Mouse (Mus musculus): ENCODE data around the gene Ace. TPM values are rescaled to one million over a fixed set of nuclear protein-coding genes. Genes with fewer than 3 reads are reported as not detected.

Ace gene
- polyA plus RNA-seq, 1 experiment from 2014 or later: 1.3 TPM

DNA sequence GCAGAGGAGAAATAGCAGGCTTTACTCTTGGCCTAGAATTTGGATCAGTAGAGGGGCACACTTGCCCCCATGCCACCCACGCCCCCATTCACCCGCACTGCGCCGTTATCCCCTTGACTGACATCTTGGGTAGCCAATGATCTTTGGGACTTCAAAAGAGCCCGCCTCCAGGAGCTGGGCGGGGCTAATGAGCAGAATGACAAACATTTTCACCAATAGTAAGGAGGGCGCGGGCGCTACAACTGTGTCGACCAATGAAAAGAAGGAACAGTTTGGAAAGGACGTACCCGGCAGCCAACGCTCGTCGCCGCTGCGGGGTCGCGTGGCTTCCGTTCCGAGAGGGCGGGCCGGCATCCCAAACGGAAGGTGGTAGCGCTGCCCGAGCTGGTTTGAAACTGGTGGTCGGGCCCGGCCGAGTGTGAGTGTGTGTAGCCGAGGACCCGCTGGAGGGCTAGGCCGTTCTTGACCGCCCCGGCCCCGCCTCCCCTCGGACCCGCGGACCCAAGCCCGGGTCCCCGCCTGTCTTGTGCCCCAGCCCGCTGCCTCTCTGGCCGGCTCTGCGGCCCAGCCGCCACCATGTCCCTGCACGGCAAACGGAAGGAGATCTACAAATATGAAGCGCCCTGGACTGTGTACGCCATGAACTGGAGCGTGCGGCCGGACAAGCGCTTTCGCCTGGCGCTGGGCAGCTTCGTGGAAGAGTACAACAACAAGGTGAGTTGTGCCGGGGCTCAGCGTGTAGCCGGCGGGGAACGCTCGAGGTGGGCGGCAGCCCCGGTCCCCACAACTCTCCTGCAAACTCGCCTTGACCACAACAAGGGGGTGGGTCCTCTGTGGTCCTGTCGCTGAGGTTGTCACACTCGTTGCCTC, 69.0 kb downstream of the Ace start, which contains the start of gene Dcaf7:
TSS of gene Dcaf7 (plus strand) at position 325 of the 870 bp plus-strand sequence.
- Histone ChIP-seq H3K36me3 (no peaks in the 10 kb centered on the region), H3K4me3 (peak within 1 kb of the TSS; percentile 97), H3K27ac (peak within 1 kb of the TSS; percentile 93), H3K9me3 (replicated peaks) (no peaks in the 10 kb centered on the region), H3K9ac (peak within 1 kb of the TSS; percentile 93), H3K27me3 (no peaks in the 10 kb centered on the region), H3K4me1 (peaks cover 27% of the 10 kb centered on the region), H3K4me2 (replicated peaks) (peak within 1 kb of the TSS; percentile 84)
- under 1% methylated on average over 66 of the region's 66 CpGs for WGBS
- ATAC-seq (ENCODE audit: low FRiP score): peak; percentile 99

DNA sequence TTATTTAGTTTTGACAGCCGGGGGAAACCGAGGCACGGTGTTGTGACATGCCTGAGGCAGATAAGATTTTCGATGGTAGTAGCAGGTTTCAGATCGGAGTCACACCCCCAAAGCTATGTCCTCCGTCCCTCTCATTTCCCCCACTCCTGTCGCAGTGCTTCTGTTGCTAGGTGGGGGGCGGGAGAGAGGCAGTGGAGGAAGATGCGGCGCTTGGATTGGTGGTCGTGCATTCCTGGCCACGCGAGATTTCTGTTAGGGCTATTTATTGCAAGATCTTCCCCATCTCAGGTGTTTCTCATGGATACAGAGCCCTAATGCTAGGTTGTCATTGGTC, 69.6 kb downstream of the Ace start:
- under 1% methylated on average over 13 of the region's 13 CpGs for WGBS
- Histone ChIP-seq H3K27ac (peak overlapping the region; percentile 93), H3K4me1 (peaks cover 27% of the 10 kb centered on the region), H3K36me3 (no peaks in the 10 kb centered on the region), H3K27me3 (no peaks in the 10 kb centered on the region), H3K9ac (peak overlapping the region; percentile 93), H3K9me3 (replicated peaks) (no peaks in the 10 kb centered on the region), H3K4me3 (peak overlapping the region; percentile 97), H3K4me2 (replicated peaks) (peak overlapping the region; percentile 84)
- peak; percentile 32; the same call in 1 of the 2 replicates for ATAC-seq (ENCODE audit: low FRiP score)

Other genes starting within 250 kb of the Ace start
- 25.6 and 27.0 TPM in 2 replicates for gene Cyb561, start 14.6 kb upstream of the Ace start, polyA plus RNA-seq (2016; fragmentation: Nextera tagmentation; extraction: Ambion mirVana)
- gene Ace3, start 26.7 kb downstream of the Ace start, polyA plus RNA-seq (2016; fragmentation: Nextera tagmentation; extraction: Ambion mirVana): not detected in 2 replicates
- gene Kcnh6, start 40.2 kb downstream of the Ace start, polyA plus RNA-seq (2016; fragmentation: Nextera tagmentation; extraction: Ambion mirVana): 0.85 and 1.2 TPM in 2 replicates
- 122 and 136 TPM in 2 replicates for gene Dcaf7, start 68.9 kb downstream of the Ace start, polyA plus RNA-seq (2016; fragmentation: Nextera tagmentation; extraction: Ambion mirVana)
- 9.0 and 9.2 TPM in 2 replicates for gene Taco1, start 98.1 kb downstream of the Ace start, polyA plus RNA-seq (2016; fragmentation: Nextera tagmentation; extraction: Ambion mirVana)
- 27.0 and 27.9 TPM in 2 replicates for gene Map3k3, start 116.7 kb downstream of the Ace start, polyA plus RNA-seq (2016; fragmentation: Nextera tagmentation; extraction: Ambion mirVana)
- gene Gm10840, start 192.9 kb downstream of the Ace start, polyA plus RNA-seq (2016; fragmentation: Nextera tagmentation; extraction: Ambion mirVana): 0.93 and 1.0 TPM in 2 replicates
- 302 and 316 TPM in 2 replicates for gene Limd2, start 192.9 kb downstream of the Ace start, polyA plus RNA-seq (2016; fragmentation: Nextera tagmentation; extraction: Ambion mirVana)
- gene Strada, start 234.2 kb downstream of the Ace start, polyA plus RNA-seq (2016; fragmentation: Nextera tagmentation; extraction: Ambion mirVana): 33.9 and 38.7 TPM in 2 replicates
- 86.8 and 96.3 TPM in 2 replicates for gene Ccdc47, start 248.4 kb downstream of the Ace start, polyA plus RNA-seq (2016; fragmentation: Nextera tagmentation; extraction: Ambion mirVana)
- 111 and 117 TPM in 2 replicates for gene Ddx42, start 249.0 kb downstream of the Ace start, polyA plus RNA-seq (2016; fragmentation: Nextera tagmentation; extraction: Ambion mirVana)